Mouse (Mus musculus) hindbrain, embryonic 13.5 days (tissue): ENCODE measurements around the gene Oas1f. TPM values are rescaled to one million over a fixed set of nuclear protein-coding genes. Genes with fewer than 3 reads are reported as not detected.
"Not testable (repeated sequence)": the region's sequence is repeated elsewhere in the genome, so short reads cannot be mapped to it uniquely, and the experiment has no call there.

ENCODE experiments used
- ATAC-seq: fragments of 200-750 bp; cut with Nextera tagmentation; 2 replicates; pipeline ENCODE4 v1.8.0; 2017; ENCODE audit warnings: moderate TSS enrichment; ENCODE audit not compliant: low FRiP score
- H3K27ac ChIP-seq: fragments of 300-500 bp; sonication (generic); 2 replicates; pipeline ENCODE4 v1.5.1; 2015; ENCODE audit warnings: inconsistent platforms, mild to moderate bottlenecking, moderate library complexity
- H3K27me3 ChIP-seq: fragments of 300-500 bp; sonication (generic); 2 replicates; pipeline ENCODE4 v1.6.1; 2015; ENCODE audit warnings: mild to moderate bottlenecking, inconsistent platforms
- H3K36me3 ChIP-seq: fragments of 300-500 bp; sonication (generic); 2 replicates; pipeline ENCODE4 v1.6.1; 2015; ENCODE audit warnings: mild to moderate bottlenecking, inconsistent platforms
- H3K4me1 ChIP-seq: fragments of 300-500 bp; sonication (generic); replicated peaks from 2 replicates; pipeline ENCODE4 v1.6.1; 2015; ENCODE audit warnings: inconsistent platforms
- H3K4me2 ChIP-seq: fragments of 300-500 bp; sonication (generic); 2 replicates; pipeline ENCODE4 v1.6.1; 2015; ENCODE audit warnings: inconsistent platforms, mild to moderate bottlenecking, moderate library complexity
- H3K4me3 ChIP-seq: fragments of 300-500 bp; sonication (generic); 2 replicates; pipeline ENCODE4 v1.5.1; 2015; ENCODE audit warnings: mild to moderate bottlenecking, inconsistent platforms
- H3K9ac ChIP-seq: fragments of 300-500 bp; sonication (generic); 2 replicates; pipeline ENCODE4 v1.6.1; 2015; ENCODE audit warnings: mild to moderate bottlenecking, inconsistent platforms
- H3K9me3 ChIP-seq: fragments of 300-500 bp; sonication (generic); 2 replicates; pipeline ENCODE4 v1.6.1; 2016; ENCODE audit warnings: inconsistent platforms
- WGBS: fragments of 180-500 bp; shearing (Covaris S2); methylation state at CpG from one replicate; pipeline ENCODE4 v1.1.7; 2015; 5-methylcytosine and 5-hydroxymethylcytosine counted together
- polyA plus RNA-seq: library from polyadenylated mRNA; unstranded; fragments of >200 nt; fragmentation: Nextera tagmentation; extraction: Ambion mirVana; gene quantifications from 2 replicates; pipeline ENCODE4 v1.2.1, GENCODE M21; 2015

The Oas1f gene
- polyA plus RNA-seq, 1 experiment from 2014 or later, result not detected

DNA sequence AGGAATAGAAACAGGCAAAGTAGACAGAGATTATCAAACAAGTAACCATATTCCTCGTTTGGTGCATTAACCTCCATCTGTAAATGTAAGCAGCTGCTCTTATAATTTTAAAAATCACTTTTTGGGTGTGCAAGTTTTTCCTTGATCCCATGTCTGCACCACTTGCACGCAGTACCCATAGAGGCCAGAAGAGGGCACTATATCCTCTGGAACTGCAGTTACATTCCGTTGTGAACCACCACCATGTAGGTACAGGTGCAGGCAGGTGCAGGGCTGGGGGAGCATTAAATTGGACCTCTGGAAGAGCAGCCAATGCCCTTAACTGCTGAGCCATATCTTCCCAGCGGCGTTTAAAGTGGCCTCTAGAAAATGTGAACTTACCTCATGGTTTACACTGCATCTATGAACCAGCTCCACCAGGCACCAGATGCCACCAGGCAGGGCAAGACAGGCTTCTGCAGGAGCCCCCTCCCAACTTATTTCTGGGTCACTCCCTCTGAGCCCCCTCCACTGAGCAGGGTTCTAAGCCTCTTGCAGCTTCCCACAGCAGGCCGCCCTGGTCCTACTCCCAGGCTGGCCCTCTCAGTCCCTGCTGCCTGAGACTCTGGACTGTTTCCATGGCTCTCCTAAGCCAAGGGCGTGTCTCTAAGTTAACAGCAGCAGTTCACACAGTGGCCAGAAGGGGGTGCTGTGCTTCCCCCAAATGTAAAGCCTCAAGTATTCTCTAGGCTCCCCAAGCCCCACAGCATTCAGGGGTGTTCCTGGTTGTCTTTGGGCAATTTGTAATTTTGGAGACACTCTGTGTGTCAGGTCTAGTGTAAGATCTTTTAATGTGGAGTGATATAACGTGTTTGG is 10.2 kb upstream of the Oas1f start:
- Histone ChIP-seq H3K27ac (no peak overlapping the region), H3K9ac (no peak overlapping the region), H3K4me3 (no peak overlapping the region), H3K4me1 (peaks cover 6% of the 10 kb centered on the region; the same call in 1 of the 2 replicates), H3K4me2 (no peak overlapping the region), H3K9me3 (no peaks in the 10 kb centered on the region), H3K36me3 (no peaks in the 10 kb centered on the region), H3K27me3 (peaks cover 30% of the 10 kb centered on the region)
- WGBS, result 7% methylated on average over 8 of the region's 8 CpGs
- ATAC-seq, result no peak

DNA sequence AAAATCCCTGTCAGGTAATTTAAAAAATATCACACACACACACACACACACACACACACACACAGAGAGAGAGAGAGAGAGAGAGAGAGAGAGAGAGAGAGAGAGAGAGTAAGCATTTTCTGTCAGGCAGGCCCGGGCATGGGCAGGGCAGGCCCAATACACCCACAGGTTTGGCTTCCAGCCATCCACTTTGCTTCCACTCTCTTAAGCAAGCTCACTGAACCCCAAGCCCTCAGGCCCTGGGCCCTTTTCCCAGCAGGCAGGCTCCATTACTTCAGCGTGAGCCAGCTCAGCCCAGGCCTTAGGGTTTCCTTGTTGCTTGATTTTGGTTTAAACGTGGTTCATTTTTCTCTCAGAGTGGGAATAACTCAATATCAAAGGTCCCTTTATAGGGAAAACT is 2.5 kb upstream of the Oas1f start:
- H3K27ac ChIP-seq, result no peak overlapping the region
- 0 out of 2 replicates have a peak, but pooled peaks cover 6% of the 10 kb centered on the region for H3K27me3 ChIP-seq
- H3K9ac ChIP-seq, result no peak overlapping the region
- no peak overlapping the region for H3K4me2 ChIP-seq
- 79% methylated on average over 3 of the region's 3 CpGs for WGBS
- H3K9me3 ChIP-seq, result no peaks in the 10 kb centered on the region
- no peak overlapping the region for H3K4me3 ChIP-seq
- ATAC-seq, result no peak
- no peaks in the 10 kb centered on the region for H3K4me1 ChIP-seq
- H3K36me3 ChIP-seq, result no peaks in the 10 kb centered on the region

DNA sequence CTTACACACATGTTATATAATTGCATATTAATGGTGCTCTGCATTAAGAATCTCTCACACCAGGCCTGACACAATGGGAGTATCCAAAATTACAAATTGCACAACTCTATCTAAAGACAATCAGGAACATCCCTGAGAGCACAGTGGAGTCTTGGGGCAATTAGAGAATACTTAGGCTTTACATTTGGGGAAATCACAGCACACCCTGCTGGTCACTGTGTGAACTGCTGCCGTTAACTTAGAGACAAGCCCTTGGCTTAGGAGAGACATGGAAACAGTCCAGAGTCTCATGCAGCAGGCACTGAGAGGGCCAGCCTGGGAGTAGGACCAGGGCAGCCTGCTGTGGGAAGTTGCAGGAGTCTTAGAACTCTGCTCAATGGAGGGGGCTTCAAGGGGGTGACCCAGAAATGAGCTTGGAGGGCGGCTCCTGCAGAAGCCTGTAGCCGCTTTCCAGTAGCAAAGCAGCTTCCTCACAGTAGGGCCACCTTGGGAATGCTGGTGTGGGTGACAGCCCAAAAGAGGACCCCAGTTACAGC is 2.5 kb downstream of the Oas1f start:
- Histone ChIP-seq H3K9me3 (peaks cover 13% of the 10 kb centered on the region), H3K27me3 (0 out of 2 replicates have a peak, but pooled peaks cover 3% of the 10 kb centered on the region), H3K36me3 (no peaks in the 10 kb centered on the region), H3K27ac (no peak overlapping the region), H3K4me3 (no peak overlapping the region), H3K4me1 (no peaks in the 10 kb centered on the region), H3K9ac (no peak overlapping the region), H3K4me2 (no peak overlapping the region)
- no peak for ATAC-seq
- 70% methylated on average over 3 of the region's 3 CpGs for WGBS

DNA sequence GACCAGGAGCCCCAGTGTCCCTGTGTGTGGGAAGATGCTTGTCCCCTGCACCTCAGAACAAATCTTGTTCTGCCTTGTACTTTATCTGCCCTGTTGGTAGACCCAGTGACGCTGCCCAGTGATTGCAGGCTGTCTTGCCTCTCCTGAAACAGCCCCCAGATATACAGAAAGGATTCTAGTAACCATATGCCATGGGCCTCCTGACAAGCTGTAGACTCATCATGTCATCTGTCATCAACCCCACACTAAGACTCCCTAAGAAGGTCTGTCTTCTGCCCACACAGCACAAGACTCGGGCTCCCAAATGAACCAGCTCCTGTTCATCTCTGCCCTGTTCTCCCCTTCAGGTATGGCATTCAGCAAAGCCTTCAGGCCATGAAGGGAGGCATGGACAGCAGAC is 12.1 kb downstream of the Oas1f start:
- Histone ChIP-seq H3K4me3 (no peak overlapping the region), H3K27ac (no peak overlapping the region), H3K9me3 (peaks cover 6% of the 10 kb centered on the region), H3K27me3 (no peaks in the 10 kb centered on the region), H3K36me3 (no peaks in the 10 kb centered on the region), H3K9ac (no peak overlapping the region), H3K4me1 (no peaks in the 10 kb centered on the region), H3K4me2 (no peak overlapping the region)
- ATAC-seq, result no peak
- 89% methylated on average over 2 of the region's 2 CpGs for WGBS

DNA sequence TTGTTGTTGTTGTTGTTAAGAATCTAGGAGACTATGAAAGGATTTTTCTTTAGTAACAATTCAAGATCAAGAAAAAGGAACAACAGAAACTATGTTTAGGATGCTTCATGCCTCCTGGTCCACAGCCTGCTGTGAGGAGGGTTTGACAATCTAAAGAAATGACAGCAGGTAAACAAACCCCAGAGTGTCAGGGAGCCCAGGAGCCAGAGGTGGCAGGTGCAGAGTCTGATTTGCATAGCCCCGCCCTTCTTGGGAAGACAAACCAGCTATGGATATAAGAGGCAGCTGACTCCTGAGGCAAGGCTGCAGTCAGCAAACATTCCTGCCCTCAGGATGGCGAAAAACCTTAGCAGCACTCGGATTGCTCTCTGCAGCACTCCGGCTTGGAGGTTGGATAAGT is 14.0 kb downstream of the Oas1f start, which contains the start of gene Oas1h:
TSS of gene Oas1h (plus strand) at position 301 of the 400 bp plus-strand sequence.
- Histone ChIP-seq H3K4me3 (no peak within 1 kb of the TSS), H3K36me3 (no peaks in the 10 kb centered on the region), H3K27ac (no peak within 1 kb of the TSS), H3K4me2 (no peak within 1 kb of the TSS), H3K27me3 (no peaks in the 10 kb centered on the region), H3K9ac (no peak within 1 kb of the TSS), H3K9me3 (no peaks in the 10 kb centered on the region), H3K4me1 (no peaks in the 10 kb centered on the region)
- no peak for ATAC-seq
- WGBS, result 48% methylated on average over 4 of the region's 4 CpGs

DNA sequence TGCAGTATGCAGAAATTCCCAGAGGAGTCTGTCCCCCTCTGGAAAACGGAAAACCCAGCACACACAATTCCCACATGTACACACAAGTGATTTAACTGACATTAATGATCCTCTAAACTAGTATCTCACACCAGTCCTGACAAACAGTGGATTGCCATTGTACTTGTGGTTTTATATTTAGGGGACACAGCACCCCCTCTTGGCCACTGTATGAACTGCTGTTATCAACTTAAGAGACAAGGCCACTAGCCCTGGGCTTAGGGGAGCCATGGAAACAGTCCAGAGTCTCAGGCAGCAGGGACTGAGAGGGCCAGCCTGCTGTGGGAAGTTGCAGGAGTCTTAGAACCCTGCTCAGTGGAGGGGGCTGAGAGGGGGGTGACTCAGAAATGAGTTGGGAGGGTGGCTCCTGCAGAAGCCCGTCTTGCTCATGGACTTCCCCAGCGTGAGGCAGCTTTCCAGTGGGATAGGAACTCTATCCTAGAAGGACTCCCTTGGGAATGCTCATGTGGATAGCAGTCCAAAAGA is 18.2 kb downstream of the Oas1f start:
- H3K4me2 ChIP-seq, result no peak overlapping the region
- 67% methylated on average over 3 of the region's 3 CpGs for WGBS

DNA sequence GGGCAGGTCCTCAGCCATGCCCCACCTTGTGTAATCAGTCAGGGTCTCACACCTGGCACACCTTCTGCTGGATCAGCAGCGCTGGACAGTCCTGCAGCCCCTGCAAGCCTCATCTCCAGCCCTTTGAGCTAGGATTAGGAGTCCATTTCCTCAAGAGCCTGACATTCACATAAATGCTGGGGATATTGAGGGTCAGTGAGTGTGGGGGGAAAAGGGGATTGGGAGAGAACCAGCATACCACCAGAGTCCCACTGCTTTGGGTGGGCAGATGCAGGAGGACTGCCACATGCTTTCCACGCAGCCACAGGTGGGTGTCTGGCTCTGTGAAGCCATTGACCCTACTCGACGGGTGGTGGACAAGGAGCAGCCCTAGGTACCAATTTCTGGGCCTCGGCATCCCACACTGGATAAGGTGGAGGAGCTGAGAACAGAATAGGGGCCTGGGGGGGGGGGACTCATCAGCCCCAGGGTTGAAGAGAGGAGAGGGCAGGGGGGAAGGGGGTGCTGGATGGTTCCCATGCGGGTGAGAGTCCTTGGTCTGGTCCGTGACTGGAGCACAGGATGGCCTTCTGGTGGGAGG is 22.4 kb downstream of the Oas1f start:
- no peak overlapping the region for H3K9ac ChIP-seq
- H3K4me3 ChIP-seq, result no peak overlapping the region
- WGBS, result 89% methylated on average over 7 of the region's 7 CpGs
- no peaks in the 10 kb centered on the region for H3K9me3 ChIP-seq
- no peaks in the 10 kb centered on the region for H3K4me1 ChIP-seq
- no peak for ATAC-seq
- H3K27me3 ChIP-seq, result 0 out of 2 replicates have a peak, but pooled peaks cover 2% of the 10 kb centered on the region
- no peak overlapping the region for H3K27ac ChIP-seq
- no peaks in the 10 kb centered on the region for H3K36me3 ChIP-seq
- no peak overlapping the region for H3K4me2 ChIP-seq

More for the DNA sequence above, 18.2 kb downstream of the Oas1f start:
- Histone ChIP-seq H3K9me3 (no peaks in the 10 kb centered on the region), H3K9ac (no peak overlapping the region), H3K4me3 (no peak overlapping the region), H3K4me1 (no peaks in the 10 kb centered on the region), H3K27ac (no peak overlapping the region), H3K36me3 (no peaks in the 10 kb centered on the region), H3K27me3 (0 out of 2 replicates have a peak, but pooled peaks cover 2% of the 10 kb centered on the region)
- no peak for ATAC-seq

GRCm38 (mm10) chr5:120870081-120870480 is 22.9 kb downstream of the Oas1f start:
- Histone ChIP-seq H3K9ac (no peak overlapping the region), H3K36me3 (no peaks in the 10 kb centered on the region), H3K9me3 (no peaks in the 10 kb centered on the region), H3K4me3 (no peak overlapping the region), H3K27ac (no peak overlapping the region), H3K4me1 (no peaks in the 10 kb centered on the region), H3K27me3 (0 out of 2 replicates have a peak, but pooled peaks cover 2% of the 10 kb centered on the region), H3K4me2 (no peak overlapping the region)
- no peak for ATAC-seq
- WGBS, result 67% methylated on average over 3 of the region's 3 CpGs

DNA sequence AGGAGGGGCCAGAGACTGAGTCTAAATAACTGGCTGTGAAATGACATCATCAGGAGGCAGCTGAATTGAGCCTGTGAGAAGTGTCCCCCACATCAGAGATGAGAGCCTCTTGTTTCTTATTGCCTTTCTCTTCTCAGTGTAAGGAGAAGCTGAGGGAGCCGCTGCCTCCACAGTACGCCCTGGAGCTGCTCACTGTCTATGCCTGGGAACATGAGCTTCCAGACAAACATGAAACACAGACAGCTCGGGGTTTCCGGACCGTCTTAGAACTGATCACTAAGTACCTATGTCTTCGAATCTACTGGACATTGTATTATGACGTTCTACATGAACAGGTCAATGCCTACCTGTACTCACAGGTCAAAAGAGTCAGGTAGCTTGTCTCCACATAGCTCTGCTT is 23.6 kb downstream of the Oas1f start:
- H3K36me3 ChIP-seq, result no peaks in the 10 kb centered on the region

GRCm38 (mm10) chr5:120871469-120871868 is 24.3 kb downstream of the Oas1f start:
- 0 out of 2 replicates have a peak, but pooled peaks cover 2% of the 10 kb centered on the region for H3K27me3 ChIP-seq
- H3K36me3 ChIP-seq, result no peaks in the 10 kb centered on the region
- no peak overlapping the region for H3K4me3 ChIP-seq
- H3K27ac ChIP-seq, result no peak overlapping the region
- no peak for ATAC-seq
- 56% methylated on average over 2 of the region's 2 CpGs for WGBS
- H3K9ac ChIP-seq, result no peak overlapping the region
- no peak overlapping the region for H3K4me2 ChIP-seq
- no peaks in the 10 kb centered on the region for H3K4me1 ChIP-seq
- H3K9me3 ChIP-seq, result no peaks in the 10 kb centered on the region

More for the DNA sequence above, 23.6 kb downstream of the Oas1f start:
- Histone ChIP-seq H3K27ac (no peak overlapping the region), H3K4me3 (no peak overlapping the region), H3K4me1 (no peaks in the 10 kb centered on the region), H3K9me3 (no peaks in the 10 kb centered on the region), H3K4me2 (no peak overlapping the region), H3K27me3 (0 out of 2 replicates have a peak, but pooled peaks cover 2% of the 10 kb centered on the region), H3K9ac (no peak overlapping the region)
- 91% methylated on average over 7 of the region's 7 CpGs for WGBS
- ATAC-seq, result no peak

DNA sequence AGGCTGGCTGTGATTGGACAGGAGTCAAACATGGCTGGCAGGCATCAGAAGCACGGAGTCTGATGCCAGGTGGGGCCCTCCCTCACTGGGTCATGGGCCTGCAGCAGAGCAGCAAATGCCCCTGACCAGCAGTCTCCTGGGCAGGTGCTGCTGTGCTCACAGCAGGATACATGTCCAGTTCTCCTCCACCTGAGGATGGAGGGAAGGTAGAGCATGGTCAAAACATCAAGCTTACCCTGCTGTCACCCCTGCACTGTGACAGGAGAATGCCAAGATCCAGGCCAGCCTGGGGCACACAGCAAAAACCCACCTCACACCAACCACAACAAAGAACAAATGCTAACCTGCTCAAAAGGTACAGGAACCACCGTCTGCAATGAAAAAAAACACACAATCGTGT is 29.7 kb downstream of the Oas1f start:
- not testable (repeated sequence) for H3K27me3 ChIP-seq, ATAC-seq, H3K9ac ChIP-seq, H3K4me3 ChIP-seq, H3K4me1 ChIP-seq, H3K4me2 ChIP-seq, H3K27ac ChIP-seq, H3K36me3 ChIP-seq
- H3K9me3 ChIP-seq, result peaks cover 10% of the 10 kb centered on the region
- WGBS, result 82% methylated on average over 2 of the region's 3 CpGs

DNA sequence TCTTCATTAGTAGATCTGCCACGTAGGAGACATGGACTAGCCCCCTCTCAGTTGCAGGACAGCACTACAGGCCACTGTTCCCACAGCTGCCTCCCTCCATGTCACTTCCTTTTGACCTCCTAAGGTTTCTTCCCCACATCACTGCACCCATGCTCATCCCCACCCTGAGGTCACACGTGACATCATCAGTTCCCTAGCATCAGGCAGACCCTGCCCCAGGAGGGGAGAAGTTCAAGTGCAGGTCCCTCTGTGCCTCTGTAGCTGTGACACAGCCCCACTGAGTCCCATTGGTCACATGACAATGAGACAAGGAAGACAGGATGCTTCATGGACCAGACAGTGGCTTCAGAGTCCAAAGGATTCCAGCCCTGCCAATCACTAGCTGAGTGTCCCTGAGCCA is 30.2 kb downstream of the Oas1f start:
- H3K36me3 ChIP-seq, H3K4me3 ChIP-seq, H3K4me2 ChIP-seq, H3K27me3 ChIP-seq, ATAC-seq, H3K9ac ChIP-seq, H3K27ac ChIP-seq, H3K4me1 ChIP-seq: not testable (repeated sequence)
- H3K9me3 ChIP-seq, result peaks cover 10% of the 10 kb centered on the region
- 86% methylated on average over 2 of the region's 2 CpGs for WGBS
